27 mouse cellular contexts compared by ENCODE assay signal in the genomic region with DNA sequence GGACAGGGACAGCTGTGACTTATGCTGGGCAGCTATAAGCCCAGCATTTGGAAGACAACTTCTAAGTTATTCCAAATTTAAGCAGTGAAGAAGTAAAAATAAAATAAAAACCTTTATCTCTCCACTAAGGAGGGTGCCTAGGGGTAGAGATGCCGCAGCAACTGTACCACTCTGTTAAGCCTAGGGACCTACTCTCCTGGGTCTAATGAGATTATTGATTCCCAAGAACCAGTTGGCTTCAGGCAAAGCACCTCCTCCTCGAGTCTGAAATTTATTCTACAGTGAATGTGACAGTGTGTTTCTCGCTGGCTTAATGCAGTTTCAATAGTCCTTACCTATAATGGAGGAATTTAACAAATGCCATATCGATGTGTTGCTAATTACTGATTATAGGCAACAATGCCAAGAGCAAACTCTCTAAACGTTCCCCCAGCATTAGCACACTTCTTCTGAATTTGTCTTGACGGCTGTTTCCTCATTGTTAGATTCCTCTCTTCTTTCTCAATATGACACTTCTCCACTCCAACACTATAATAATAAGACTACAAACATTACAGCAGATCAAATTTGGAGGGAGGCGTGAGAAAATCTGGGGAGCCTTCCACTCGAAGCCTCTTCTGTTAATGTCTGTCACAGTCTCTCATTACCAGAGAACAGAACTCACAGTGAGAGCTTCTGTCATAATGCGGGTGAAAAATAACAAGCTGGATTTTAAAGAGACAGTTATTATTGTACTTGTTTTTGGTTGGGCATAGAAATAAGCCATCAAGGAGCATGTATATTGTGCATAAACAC.
DNase-seq lines count a peak whose midpoint lies in the region; ATAC-seq lines count a peak whose summit lies in the region.
"Had no signal": no experiment of that assay in that cellular context is flagged by ENCODE, and none has a peak within 500 bp of the region (broad histone marks: within the 10 kb centered on the region; RNA-seq: fewer than 3 reads in every experiment).

No protein-coding gene starts in this region.

- WGBS in midbrain, embryonic 13.5 days, result 53% methylated on average over 9 of the region's 9 CpGs
- WGBS in midbrain, embryonic 10.5 days, result 78% methylated on average over 9 of the region's 9 CpGs
- 39% methylated on average over 9 of the region's 9 CpGs for WGBS in midbrain, embryonic 15.5 days

- H3K27me3 ChIP-seq in midbrain, embryonic 13.5 days, result no peaks in the 10 kb centered on the region
- H3K27me3 ChIP-seq in midbrain, embryonic 10.5 days (ENCODE audit: low read depth, poor library complexity, severe bottlenecking), result no peaks in the 10 kb centered on the region
- no peaks in the 10 kb centered on the region for H3K27me3 ChIP-seq in midbrain, embryonic 15.5 days (replicated peaks)
- H3K27me3 ChIP-seq: embryonic facial prominence, embryonic 13.5 days; limb, embryonic 13.5 days; liver, embryonic 12.5 days; neural tube, embryonic 15.5 days had no signal

- H3K27ac ChIP-seq in midbrain, embryonic 13.5 days, result no peak overlapping the region
- no peak overlapping the region for H3K27ac ChIP-seq in midbrain, embryonic 10.5 days (replicated peaks)
- H3K27ac ChIP-seq in midbrain, embryonic 15.5 days, result peak overlapping the region; percentile 22; the same call in 1 of the 2 replicates
- H3K27ac ChIP-seq: embryonic facial prominence, embryonic 13.5 days; hindbrain, postnatal 0 days; limb, embryonic 13.5 days; liver, embryonic 12.5 days; neural tube, embryonic 15.5 days had no signal

- H3K4me1 ChIP-seq in midbrain, embryonic 13.5 days (replicated peaks), result peaks cover 8% of the 10 kb centered on the region; the same call in 1 of the 2 replicates
- no peaks in the 10 kb centered on the region for H3K4me1 ChIP-seq in midbrain, embryonic 10.5 days
- H3K4me1 ChIP-seq in midbrain, embryonic 15.5 days, result peaks cover 4% of the 10 kb centered on the region; the same call in 1 of the 2 replicates
- H3K4me1 ChIP-seq: liver, embryonic 12.5 days; neural tube, embryonic 15.5 days had no signal

- H3K4me2 ChIP-seq in midbrain, embryonic 13.5 days (replicated peaks), result no peak overlapping the region
- H3K4me2 ChIP-seq in midbrain, embryonic 15.5 days, result peak overlapping the region; percentile 16; the same call in 1 of the 2 replicates
- H3K4me2 ChIP-seq: embryonic facial prominence, embryonic 13.5 days; heart, embryonic 11.5 days; limb, embryonic 13.5 days; liver, embryonic 12.5 days; neural tube, embryonic 15.5 days had no signal

- no peaks in the 10 kb centered on the region for H3K9me3 ChIP-seq in midbrain, embryonic 13.5 days
- no peaks in the 10 kb centered on the region for H3K9me3 ChIP-seq in midbrain, embryonic 10.5 days (replicated peaks)
- H3K9me3 ChIP-seq in midbrain, embryonic 15.5 days, result no peaks in the 10 kb centered on the region
- H3K9me3 ChIP-seq: embryonic facial prominence, embryonic 13.5 days; limb, embryonic 13.5 days; liver, embryonic 12.5 days; neural tube, embryonic 15.5 days had no signal

- DNase-seq in heart, adult 11 months, result peak; percentile 10
- no peak for DNase-seq in heart, adult 18-20 months
- no peak for DNase-seq in midbrain, embryonic 10.5 days (ENCODE audit: low spot score)
- DNase-seq in thymus, postnatal 10 days (ENCODE audit: low spot score in 2 of 2), result no peak
- no peak for DNase-seq in cerebellum, postnatal 10 days
- DNase-seq in thymus, adult 18-20 months, result no peak
- DNase-seq: adrenal gland, postnatal 14 days; cerebellum, adult 11 months; cerebellum, postnatal 14 days; embryo, embryonic 11 days; kidney, postnatal 36 days; lung, adult 18-20 months; lung, postnatal 10 days; right cerebral cortex, postnatal 25 days; spleen, adult 18-20 months; thymus, postnatal 25 days had no signal

- H3K9ac ChIP-seq in midbrain, embryonic 13.5 days (replicated peaks), result no peak overlapping the region
- H3K9ac ChIP-seq in midbrain, embryonic 15.5 days, result no peak overlapping the region
- H3K9ac ChIP-seq: embryonic facial prominence, embryonic 13.5 days; limb, embryonic 13.5 days; liver, embryonic 12.5 days; neural tube, embryonic 15.5 days had no signal

- no peaks in the 10 kb centered on the region for H3K36me3 ChIP-seq in midbrain, embryonic 13.5 days
- H3K36me3 ChIP-seq in midbrain, embryonic 10.5 days, result no peaks in the 10 kb centered on the region
- no peaks in the 10 kb centered on the region for H3K36me3 ChIP-seq in midbrain, embryonic 15.5 days (replicated peaks)
- H3K36me3 ChIP-seq: embryonic facial prominence, embryonic 13.5 days; limb, embryonic 13.5 days; liver, embryonic 12.5 days; neural tube, embryonic 15.5 days had no signal

- H3K4me3 ChIP-seq in midbrain, embryonic 13.5 days (replicated peaks), result no peak overlapping the region
- no peak overlapping the region for H3K4me3 ChIP-seq in midbrain, embryonic 10.5 days
- H3K4me3 ChIP-seq in midbrain, embryonic 15.5 days, result no peak overlapping the region
- H3K4me3 ChIP-seq: embryonic facial prominence, embryonic 13.5 days; erythroblast, embryonic 14.5 days; limb, embryonic 13.5 days; liver, embryonic 12.5 days; neural tube, embryonic 15.5 days had no signal

- peak; percentile 78; the same call in 1 of the 2 replicates for ATAC-seq in midbrain, embryonic 13.5 days
- peak; percentile 78 for ATAC-seq in midbrain, embryonic 15.5 days (replicated peaks)
- ATAC-seq: CD4-positive, CD25-positive, alpha-beta regulatory T cell, adult 4 months; hindbrain, postnatal 0 days; intestine, postnatal 0 days; liver, embryonic 12.5 days had no signal
